Mouse (Mus musculus): ENCODE results near the gene Tmem40. TPM values are rescaled to one million over a fixed set of nuclear protein-coding genes. Genes with fewer than 3 reads are reported as not detected.
A peak's percentile ranks its signal among the peaks of the same experiment; 100 is the strongest.

Gene Tmem40
- under 1 TPM; 0.33 to 0.60 TPM for total RNA-seq (2021)

DNA sequence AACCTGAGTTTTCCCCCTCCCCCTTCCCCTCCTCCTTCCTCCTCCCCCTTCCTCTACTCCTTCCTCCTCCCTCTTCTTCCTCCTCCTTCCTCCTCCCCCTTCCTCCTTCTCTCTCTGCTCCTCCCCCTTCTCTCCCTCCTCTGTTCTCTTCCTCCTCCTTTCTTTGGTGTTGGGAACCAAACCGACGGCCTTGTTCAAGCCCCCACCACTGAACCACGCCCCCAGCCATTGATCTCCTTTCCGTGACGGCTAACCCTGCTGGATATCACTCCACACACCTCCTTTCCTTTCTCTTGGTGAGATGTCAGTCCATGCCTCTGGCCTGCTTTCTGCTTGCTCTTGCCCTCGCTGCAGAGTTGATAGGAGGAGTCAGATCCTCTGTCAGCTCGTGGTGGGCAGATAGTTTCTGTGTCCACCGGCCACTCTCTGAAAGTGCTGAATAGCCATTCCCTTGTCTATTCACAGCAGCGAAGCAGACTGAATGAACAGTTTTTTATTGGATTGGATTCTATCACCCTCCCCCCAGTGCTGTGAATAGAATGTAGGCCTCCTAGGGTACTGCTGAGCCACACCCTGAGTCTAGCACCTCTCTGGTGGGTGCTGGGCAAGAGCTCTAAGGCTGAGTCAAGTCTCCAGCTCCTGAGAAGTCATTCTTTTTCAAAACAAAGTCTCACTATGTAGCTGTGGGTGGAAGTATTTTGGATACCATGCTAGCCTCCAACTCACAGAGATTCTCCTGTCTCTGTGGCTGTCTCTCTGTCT is at the start of gene Tmem40:
Tmem40 (minus strand) TSS at position 416 of the 762 bp plus-strand sequence.
- no peak for DNase-seq
- intact Hi-C loops (cut with DNase I): no loop called here

- intact Hi-C loops (cut with DNase I): no loop called here
Observed at GRCm38 (mm10) chr6:115811606-115812005, 49.4 kb upstream of the Tmem40 start.

DNA sequence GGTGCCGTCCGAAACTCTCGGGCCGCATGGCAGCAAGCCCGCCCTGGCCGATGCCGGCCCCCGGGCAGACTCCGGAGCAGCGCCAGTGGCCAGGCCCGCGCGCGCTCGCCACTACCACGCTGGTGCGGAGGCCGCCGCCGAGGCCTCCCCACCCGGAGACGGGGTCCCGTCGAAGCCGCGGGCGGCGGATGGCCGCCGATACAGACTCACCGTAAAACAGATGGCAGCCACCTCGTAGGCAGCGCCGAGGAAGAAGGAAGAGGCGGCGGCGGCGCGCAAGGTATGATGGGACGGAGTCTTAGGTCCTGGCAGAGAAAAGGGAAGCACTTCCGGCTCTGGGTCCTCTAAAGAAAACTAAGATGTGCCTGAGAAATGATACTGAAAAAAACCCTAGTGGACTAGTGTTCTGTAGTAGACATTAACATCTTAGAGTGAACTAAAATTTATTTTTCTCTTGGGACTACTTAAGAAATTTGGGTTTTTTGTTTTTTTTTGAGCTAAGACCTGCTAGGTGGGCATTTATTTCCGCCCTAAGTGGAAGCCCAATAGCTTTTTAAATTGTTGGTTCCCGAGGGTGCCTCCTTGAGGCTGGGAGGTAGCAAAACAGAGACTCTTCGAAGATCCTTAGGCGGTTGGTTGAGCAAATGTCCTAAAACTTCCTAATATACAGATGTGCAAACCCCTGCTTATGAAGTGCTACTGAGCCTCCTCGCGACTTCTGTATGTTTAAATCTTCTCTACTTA is 46.5 kb upstream of the Tmem40 start, which contains the start of gene Rpl32:
Rpl32 (minus strand) TSS at position 260 of the 744 bp plus-strand sequence.
- DNase-seq: peak; percentile 84 to 92
- intact Hi-C loops (cut with DNase I): loop anchor here (5.0 to 10.0 kb wide), 2 partner anchors 204 to 261 kb away; partner anchors contain the start of gene Mkrn2

More at GRCm38 (mm10) chr6:115811606-115812005, 49.4 kb upstream of the Tmem40 start:
- no peak for DNase-seq

DNA sequence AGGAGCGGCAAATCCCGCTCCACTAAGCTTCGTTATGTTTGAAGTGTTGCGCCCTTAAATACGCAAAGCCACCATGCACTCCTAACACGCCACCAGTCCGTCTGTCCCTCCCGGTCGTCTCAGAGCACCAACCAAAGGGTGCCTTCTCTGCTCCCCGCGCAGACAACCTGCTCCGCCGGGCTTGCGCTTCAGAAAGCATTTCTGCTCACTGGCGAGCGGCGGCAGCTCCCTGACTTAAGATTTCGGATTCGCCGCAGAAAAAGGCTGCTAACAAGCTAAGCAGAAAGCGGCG is 45.9 kb upstream of the Tmem40 start:
- intact Hi-C loops (cut with DNase I): loop anchor here (5.0 to 10.0 kb wide), 2 partner anchors 203 to 261 kb away; partner anchors contain the start of gene Mkrn2
- no peak for DNase-seq

- intact Hi-C loops (cut with DNase I): loop anchor here (5.0 to 10.0 kb wide), 2 partner anchors 203 to 260 kb away; partner anchors contain the start of gene Mkrn2
- DNase-seq: no peak
Observed at GRCm38 (mm10) chr6:115807464-115808195, 45.4 kb upstream of the Tmem40 start.

- intact Hi-C loops (cut with DNase I): loop anchor here (5.0 to 10.0 kb wide), 3 partner anchors 77 to 257 kb away; partner anchors contain the start of gene Mkrn2
- DNase-seq: no peak
Observed at GRCm38 (mm10) chr6:115804432-115805192, 42.4 kb upstream of the Tmem40 start.

- intact Hi-C loops (cut with DNase I): loop anchor here (5.0 to 10.0 kb wide), 2 partner anchors 76 to 199 kb away; partner anchors contain the start of gene Mkrn2
- DNase-seq: peak; percentile 59 to 67
Observed at GRCm38 (mm10) chr6:115803541-115804382, 41.6 kb upstream of the Tmem40 start.

GRCm38 (mm10) chr6:115801811-115802210 is 39.6 kb upstream of the Tmem40 start:
- intact Hi-C loops (cut with DNase I): loop anchor here (5.0 to 10.0 kb wide), 2 partner anchors 75 to 197 kb away; partner anchors contain the start of gene Mkrn2
- no peak for DNase-seq

DNA sequence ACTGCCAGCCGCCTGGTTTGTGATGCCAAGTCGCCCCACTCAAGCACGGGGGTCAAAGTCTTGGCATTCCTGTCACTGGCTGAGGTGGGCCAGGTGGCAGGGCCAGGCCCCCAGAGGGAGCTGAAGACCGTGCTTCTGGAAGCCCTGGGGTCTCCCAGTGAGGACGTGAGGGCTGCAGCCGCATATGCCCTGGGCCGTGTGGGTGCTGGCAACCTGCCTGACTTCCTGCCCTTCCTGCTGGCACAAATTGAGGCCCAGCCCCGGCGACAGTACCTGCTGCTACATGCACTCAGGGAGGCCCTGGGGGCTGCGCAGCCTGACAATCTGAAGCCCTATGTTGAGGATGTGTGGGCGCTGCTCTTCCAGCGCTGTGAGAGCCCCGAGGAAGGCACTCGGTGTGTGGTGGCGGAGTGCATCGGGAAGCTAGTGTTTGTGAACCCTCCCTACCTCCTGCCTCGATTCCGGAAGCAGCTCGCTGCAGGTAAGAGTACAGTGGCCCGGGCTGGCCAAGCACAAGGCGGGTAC is 30.5 kb upstream of the Tmem40 start:
- DNase-seq: peak in 1 of 2 experiments; percentile 37

GRCm38 (mm10) chr6:115791842-115792686 is 29.9 kb upstream of the Tmem40 start:
- intact Hi-C loops (cut with DNase I): no loop called here
- peak in 1 of 2 experiments; percentile 40 for DNase-seq

More for the DNA sequence above, 30.5 kb upstream of the Tmem40 start:
- intact Hi-C loops (cut with DNase I): no loop called here

GRCm38 (mm10) chr6:115791016-115791415 is 28.8 kb upstream of the Tmem40 start:
- peak; percentile 32 to 43 for DNase-seq
- intact Hi-C loops (cut with DNase I): no loop called here

GRCm38 (mm10) chr6:115782781-115783180 is 20.6 kb upstream of the Tmem40 start:
- intact Hi-C loops (cut with DNase I): no loop called here
- DNase-seq: no peak

DNA sequence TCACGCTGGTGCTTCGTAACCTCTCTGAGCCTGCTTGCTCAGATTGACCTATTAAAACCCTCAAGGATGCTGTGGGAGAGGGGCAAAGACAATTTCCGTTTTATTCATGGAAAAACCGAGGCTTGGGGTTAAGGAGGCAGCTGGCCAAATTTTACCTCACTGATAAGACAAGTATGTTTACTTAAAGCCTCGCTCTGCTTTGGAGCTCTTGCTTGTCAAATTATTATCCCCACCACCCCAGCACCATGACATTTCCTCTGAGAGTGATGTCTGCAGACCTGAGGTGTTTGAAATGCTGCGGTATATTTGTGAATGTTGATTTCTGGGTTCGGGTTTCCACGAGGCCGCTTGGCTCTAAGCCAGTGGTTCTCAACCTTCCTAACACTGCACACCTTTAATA is 14.2 kb upstream of the Tmem40 start:
- no peak for DNase-seq
- intact Hi-C loops (cut with DNase I): no loop called here

GRCm38 (mm10) chr6:115775838-115776237 is 13.6 kb upstream of the Tmem40 start:
- intact Hi-C loops (cut with DNase I): no loop called here
- no peak for DNase-seq

- DNase-seq: peak; percentile 52 to 56
- intact Hi-C loops (cut with DNase I): loop anchor here (5.0 kb wide), 2 partner anchors 172 to 542 kb away; partner anchors contain the start of gene Mkrn2
Observed at GRCm38 (mm10) chr6:115774501-115774921, 12.3 kb upstream of the Tmem40 start, which contains the start of gene Cand2. Gene Cand2 (plus strand): TSS chr6:115774538.

DNA sequence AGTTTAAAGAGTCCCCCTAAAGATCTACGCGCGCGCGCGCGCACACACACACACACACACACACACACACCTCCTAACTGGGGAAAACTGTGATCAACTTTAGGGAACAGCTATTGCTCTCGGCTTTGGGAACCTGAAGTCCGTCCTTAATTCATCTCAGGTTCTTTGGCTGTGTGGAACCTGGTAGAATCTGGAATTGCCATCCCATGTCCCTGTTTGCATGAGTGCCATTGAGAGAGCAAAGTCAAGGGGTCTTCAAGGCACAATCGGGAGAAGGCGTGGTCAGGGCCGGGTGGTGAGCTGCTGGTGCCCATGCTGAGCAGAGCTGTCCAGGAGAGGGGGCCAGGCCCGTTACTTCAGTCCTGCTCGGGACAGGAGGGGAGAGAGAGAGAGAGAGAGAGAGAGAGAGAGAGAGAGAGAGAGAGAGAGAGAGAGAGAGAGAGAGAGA is 11.8 kb upstream of the Tmem40 start:
- DNase-seq: peak; percentile 24 to 44
- intact Hi-C loops (cut with DNase I): loop anchor here (2.0 to 5.0 kb wide), 3 partner anchors 47 to 542 kb away; partner anchors contain the start of gene Mkrn2

GRCm38 (mm10) chr6:115772604-115773003 is 10.4 kb upstream of the Tmem40 start:
- intact Hi-C loops (cut with DNase I): loop anchor here (2.0 to 5.0 kb wide), 3 partner anchors 46 to 540 kb away; partner anchors contain the start of gene Mkrn2

More at GRCm38 (mm10) chr6:115772604-115773003, 10.4 kb upstream of the Tmem40 start:
- DNase-seq: no peak
